Mouse (Mus musculus): ENCODE measurements around the gene Vgll3. TPM values are rescaled to one million over a fixed set of nuclear protein-coding genes. Genes with fewer than 3 reads are reported as not detected.

Gene Vgll3
- polyA plus RNA-seq, 1 experiment: 31.1 TPM

DNA sequence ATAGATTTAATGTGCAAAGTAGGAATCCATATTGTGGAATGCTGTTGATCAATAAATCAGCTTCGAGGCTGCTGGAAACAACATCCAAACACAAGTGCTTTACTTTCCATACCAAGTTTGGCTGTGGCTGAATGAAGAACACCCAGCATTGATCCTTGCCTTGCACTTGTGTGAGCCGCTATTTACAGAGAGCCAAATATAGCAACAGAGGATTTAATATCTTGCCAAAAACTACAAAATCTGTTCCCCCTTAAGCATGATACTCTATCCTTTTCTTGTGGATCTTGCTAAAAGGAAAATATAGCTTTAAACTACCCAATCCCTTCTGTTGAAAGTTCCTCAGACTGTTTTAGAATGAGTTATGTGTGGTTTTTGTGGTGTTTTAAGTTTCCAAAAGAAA, 52.9 kb downstream of the Vgll3 start:
- no peak overlapping the region for H3K4me3 ChIP-seq (ENCODE audit: low read depth, low read length)
- no peaks in the 10 kb centered on the region for H3K9me3 ChIP-seq (replicated peaks; ENCODE audit: control insufficient read depth, insufficient read depth, low read length, poor library complexity, severe bottlenecking)
- H3K36me3 ChIP-seq (ENCODE audit: control insufficient read depth, insufficient read depth, low read length, poor library complexity, severe bottlenecking): no peaks in the 10 kb centered on the region
- H3K27me3 ChIP-seq (ENCODE audit: control insufficient read depth, insufficient read depth, low read length, poor library complexity, severe bottlenecking): no peaks in the 10 kb centered on the region
- H3K9ac ChIP-seq (ENCODE audit: low read depth, poor library complexity, severe bottlenecking): no peak overlapping the region
- H3K27ac ChIP-seq (ENCODE audit: insufficient read depth, low read length): no peak overlapping the region
- no peaks in the 10 kb centered on the region for H3K4me1 ChIP-seq (ENCODE audit: control insufficient read depth, insufficient read depth, low read length)
- TF ChIP-seq POLR2A (IDR thresholded peaks at IDR 0.05; ENCODE audit: insufficient read depth, low read length) (no peak), EP300 (IDR thresholded peaks at IDR 0.05; ENCODE audit: insufficient read depth, low read depth, low read length) (no peak), CTCF (IDR thresholded peaks at IDR 0.05; ENCODE audit: low read depth, low read length) (no peak)

- H3K4me3 ChIP-seq (ENCODE audit: low read depth, low read length): no peak overlapping the region
- H3K9ac ChIP-seq (ENCODE audit: low read depth, poor library complexity, severe bottlenecking): no peak overlapping the region
- no peak overlapping the region for H3K27ac ChIP-seq (ENCODE audit: insufficient read depth, low read length)
- H3K27me3 ChIP-seq (ENCODE audit: control insufficient read depth, insufficient read depth, low read length, poor library complexity, severe bottlenecking): no peaks in the 10 kb centered on the region
- TF ChIP-seq CTCF (IDR thresholded peaks at IDR 0.05; ENCODE audit: low read depth, low read length) (no peak), EP300 (IDR thresholded peaks at IDR 0.05; ENCODE audit: insufficient read depth, low read depth, low read length) (no peak), POLR2A (IDR thresholded peaks at IDR 0.05; ENCODE audit: insufficient read depth, low read length) (no peak)
- no peaks in the 10 kb centered on the region for H3K4me1 ChIP-seq (ENCODE audit: control insufficient read depth, insufficient read depth, low read length)
- no peaks in the 10 kb centered on the region for H3K9me3 ChIP-seq (replicated peaks; ENCODE audit: control insufficient read depth, insufficient read depth, low read length, poor library complexity, severe bottlenecking)
- H3K36me3 ChIP-seq (ENCODE audit: control insufficient read depth, insufficient read depth, low read length, poor library complexity, severe bottlenecking): no peaks in the 10 kb centered on the region
Observed at GRCm38 (mm10) chr16:65868933-65869332, 53.9 kb downstream of the Vgll3 start.

DNA sequence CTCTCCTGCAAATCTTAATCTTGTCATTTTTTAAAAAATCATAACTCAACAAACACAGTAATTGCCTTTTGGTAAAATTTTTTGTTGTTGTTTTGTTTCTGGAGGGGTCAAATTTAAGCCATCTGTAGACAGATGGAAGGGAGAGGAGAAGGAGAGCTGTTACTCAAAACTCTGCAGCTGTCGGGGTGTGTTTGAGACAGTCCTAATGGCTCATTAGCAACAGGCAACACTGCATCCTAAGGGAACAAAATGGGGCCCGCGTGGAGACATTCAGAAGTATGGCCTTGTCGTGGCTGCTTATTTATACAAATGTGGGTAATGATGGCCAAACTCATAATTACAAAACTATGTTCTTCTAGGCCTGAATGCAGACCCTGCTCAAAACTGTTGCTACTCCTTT, 73.9 kb downstream of the Vgll3 start:
- H3K36me3 ChIP-seq (ENCODE audit: control insufficient read depth, insufficient read depth, low read length, poor library complexity, severe bottlenecking): no peaks in the 10 kb centered on the region
- H3K4me3 ChIP-seq (ENCODE audit: low read depth, low read length): no peak overlapping the region
- no peaks in the 10 kb centered on the region for H3K27me3 ChIP-seq (ENCODE audit: control insufficient read depth, insufficient read depth, low read length, poor library complexity, severe bottlenecking)
- no peaks in the 10 kb centered on the region for H3K4me1 ChIP-seq (ENCODE audit: control insufficient read depth, insufficient read depth, low read length)
- TF ChIP-seq POLR2A (IDR thresholded peaks at IDR 0.05; ENCODE audit: insufficient read depth, low read length): no peak
- no peak for TF ChIP-seq EP300 (IDR thresholded peaks at IDR 0.05; ENCODE audit: insufficient read depth, low read depth, low read length)
- no peak for TF ChIP-seq CTCF (IDR thresholded peaks at IDR 0.05; ENCODE audit: low read depth, low read length)
- no peaks in the 10 kb centered on the region for H3K9me3 ChIP-seq (replicated peaks; ENCODE audit: control insufficient read depth, insufficient read depth, low read length, poor library complexity, severe bottlenecking)
- no peak overlapping the region for H3K9ac ChIP-seq (ENCODE audit: low read depth, poor library complexity, severe bottlenecking)
- no peak overlapping the region for H3K27ac ChIP-seq (ENCODE audit: insufficient read depth, low read length)
